Mouse (Mus musculus) midbrain, postnatal 0 days (tissue): ENCODE results near the gene Cers6. TPM values are rescaled to one million over a fixed set of nuclear protein-coding genes. Genes with fewer than 3 reads are reported as not detected.

Source experiments
- ATAC-seq: fragments of 200-750 bp; cut with Nextera tagmentation; 2 replicates; pipeline ENCODE4 v1.8.0; 2017; ENCODE audit warnings: moderate number of reproducible peaks, mild to moderate bottlenecking, moderate TSS enrichment, moderate library complexity; ENCODE audit not compliant: low FRiP score
- DNase-seq: peaks from one replicate; pipeline ENCODE4 v3.0.0-alpha.2; 2015; ENCODE audit warnings: low spot score
- H3K27ac ChIP-seq: fragments of 300-500 bp; sonication (generic); 2 replicates; pipeline ENCODE4 v1.5.1; 2014; ENCODE audit warnings: low read depth, mild to moderate bottlenecking, low read length, mixed read lengths
- H3K27me3 ChIP-seq: fragments of 300-500 bp; sonication (generic); 2 replicates; pipeline ENCODE4 v1.6.1; 2014; ENCODE audit warnings: low read length, control low read depth, mixed read lengths; ENCODE audit not compliant: insufficient read depth
- H3K36me3 ChIP-seq: fragments of 300-500 bp; sonication (generic); 2 replicates; pipeline ENCODE4 v1.6.1; 2014; ENCODE audit warnings: low read length, control low read depth, mixed read lengths; ENCODE audit not compliant: insufficient read depth
- H3K4me1 ChIP-seq: fragments of 300-500 bp; sonication (generic); 2 replicates; pipeline ENCODE4 v1.6.1; 2014; ENCODE audit warnings: mild to moderate bottlenecking, control low read depth, antibody characterized with exemption, low read length, mixed read lengths; ENCODE audit not compliant: insufficient read depth
- H3K4me2 ChIP-seq: fragments of 300-500 bp; sonication (generic); 2 replicates; pipeline ENCODE4 v1.6.1; 2014; ENCODE audit warnings: low read depth, mild to moderate bottlenecking, low read length, mixed read lengths; ENCODE audit not compliant: poor library complexity, severe bottlenecking
- H3K4me3 ChIP-seq: fragments of 300-500 bp; sonication (generic); 2 replicates; pipeline ENCODE4 v1.5.1; 2014; ENCODE audit warnings: low read depth, mild to moderate bottlenecking, low read length, moderate library complexity
- H3K9ac ChIP-seq: fragments of 300-500 bp; sonication (generic); replicated peaks from 2 replicates; pipeline ENCODE4 v1.6.1; 2014; ENCODE audit warnings: mild to moderate bottlenecking, low read length, moderate library complexity, mixed read lengths; ENCODE audit not compliant: poor library complexity, severe bottlenecking
- H3K9me3 ChIP-seq: fragments of 300-500 bp; sonication (generic); 2 replicates; pipeline ENCODE4 v1.6.1; 2016; ENCODE audit warnings: low read length, control low read depth
- CTCF ChIP-seq: IDR thresholded peaks from 2 replicates; pipeline ENCODE4 v1.5.1; 2016; ENCODE audit warnings: antibody characterized with exemption, mild to moderate bottlenecking
- WGBS: fragments of 180-500 bp; shearing (Covaris S2); extraction: QIAGEN DNeasy Blood & Tissue Kit; methylation state at CpG from one replicate; pipeline ENCODE4 v1.1.7; 2014; 5-methylcytosine and 5-hydroxymethylcytosine counted together
- polyA plus RNA-seq: library from polyadenylated mRNA; unstranded; fragments of >200 nt; fragmentation: Nextera tagmentation; extraction: Ambion mirVana; gene quantifications from 2 replicates; pipeline ENCODE4 v1.2.1, GENCODE M21; 2015
- total RNA-seq: library from RNA; depleted of rRNA; stranded (reverse); fragments of >200 nt; gene quantifications from 2 replicates; pipeline ENCODE4 v1.2.3, GENCODE M21; 2014

Cers6 gene
- total and polyA plus RNA-seq, 2 experiments from 2014 or later: 29.8 to 57.1 TPM

GRCm38 (mm10) chr2:68924344-68924743 lies 63.1 kb downstream of the Cers6 start:
- no peak for TF ChIP-seq CTCF
- H3K36me3 ChIP-seq: no peaks in the 10 kb centered on the region
- H3K9ac ChIP-seq: no peak overlapping the region
- DNase-seq: no peak
- no peak for ATAC-seq
- no peaks in the 10 kb centered on the region for H3K4me1 ChIP-seq
- H3K9me3 ChIP-seq: no peaks in the 10 kb centered on the region
- H3K27me3 ChIP-seq: no peaks in the 10 kb centered on the region
- H3K4me2 ChIP-seq: no peak overlapping the region
- no peak overlapping the region for H3K27ac ChIP-seq
- 91% methylated on average over 9 of the region's 9 CpGs for WGBS
- H3K4me3 ChIP-seq: no peak overlapping the region

DNA sequence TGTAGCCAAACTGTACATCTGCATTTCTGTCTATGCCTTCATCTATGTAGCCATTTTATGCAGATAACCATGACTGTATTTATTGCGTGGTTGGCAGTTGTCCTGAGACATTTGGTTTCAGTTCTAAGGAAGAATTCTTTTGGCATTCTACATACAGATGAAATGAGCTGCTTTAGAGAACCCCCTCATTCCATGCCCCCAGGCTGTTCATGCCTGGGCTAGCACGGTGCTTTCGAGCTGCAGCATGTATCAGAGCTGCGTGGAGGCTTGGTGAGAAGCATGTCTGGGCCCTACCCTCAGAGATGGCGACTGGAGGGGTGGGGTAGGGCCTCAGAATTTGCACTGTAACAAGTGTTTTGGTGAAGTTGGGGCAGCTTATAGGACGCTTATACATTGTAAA lies 64.3 kb downstream of the Cers6 start:
- Histone ChIP-seq H3K9me3 (no peaks in the 10 kb centered on the region), H3K4me3 (no peak overlapping the region), H3K36me3 (no peaks in the 10 kb centered on the region), H3K27ac (no peak overlapping the region), H3K4me2 (no peak overlapping the region), H3K9ac (no peak overlapping the region), H3K4me1 (no peaks in the 10 kb centered on the region), H3K27me3 (no peaks in the 10 kb centered on the region)
- WGBS: 80% methylated on average over 6 of the region's 6 CpGs
- TF ChIP-seq CTCF: no peak
- no peak for DNase-seq
- no peak for ATAC-seq

DNA sequence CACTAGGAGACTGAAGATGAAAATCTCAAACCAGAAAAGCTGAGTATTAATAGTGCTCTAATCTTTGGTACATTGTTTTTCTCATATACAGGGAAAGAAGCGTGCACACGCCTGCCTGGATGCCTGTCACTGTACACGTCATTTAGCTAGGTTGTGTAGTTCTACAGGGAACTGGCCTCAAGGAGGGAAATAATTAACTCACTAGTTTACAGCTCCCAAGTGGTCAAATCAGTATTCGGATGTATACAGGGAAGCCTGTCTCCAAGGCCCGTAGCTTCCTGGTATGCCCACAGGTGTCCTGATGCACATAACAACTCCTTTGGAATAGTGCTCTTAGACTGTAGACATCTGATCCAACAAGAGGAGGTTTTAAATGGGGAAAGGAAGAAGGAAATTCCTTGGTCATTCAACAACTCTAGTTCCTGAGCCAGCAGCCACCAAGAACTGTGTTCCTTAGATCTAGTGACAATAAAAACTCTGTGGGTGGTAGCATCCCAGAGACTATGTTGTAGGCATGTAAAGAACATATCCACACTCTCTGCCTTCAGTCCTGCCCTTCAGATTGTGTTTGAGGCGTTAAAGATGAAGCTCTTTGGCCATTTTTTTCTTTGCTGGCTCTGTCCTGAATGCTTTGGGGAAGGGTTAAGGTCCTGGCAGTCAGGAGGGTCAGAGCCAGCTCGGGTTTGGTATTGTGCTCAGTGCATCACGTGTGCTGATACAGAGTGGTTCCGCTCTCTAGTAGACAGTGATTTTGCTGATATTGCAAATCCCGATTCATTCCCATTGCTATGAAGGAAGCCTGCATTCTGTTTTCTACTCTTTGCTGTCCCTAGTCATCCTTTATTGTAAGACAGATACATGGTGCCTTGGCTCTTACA lies 65.9 kb downstream of the Cers6 start:
- Histone ChIP-seq H3K4me3 (no peak overlapping the region), H3K9ac (no peak overlapping the region), H3K4me1 (no peaks in the 10 kb centered on the region), H3K27me3 (no peaks in the 10 kb centered on the region), H3K9me3 (no peaks in the 10 kb centered on the region), H3K27ac (no peak overlapping the region), H3K4me2 (no peak overlapping the region), H3K36me3 (no peaks in the 10 kb centered on the region)
- DNase-seq: no peak
- no peak for TF ChIP-seq CTCF
- 80% methylated on average over 10 of the region's 10 CpGs for WGBS
- no peak for ATAC-seq

GRCm38 (mm10) chr2:68932240-68932639 lies 71.0 kb downstream of the Cers6 start:
- Histone ChIP-seq H3K4me3 (no peak overlapping the region), H3K9ac (no peak overlapping the region), H3K4me1 (no peaks in the 10 kb centered on the region), H3K36me3 (0 out of 2 replicates have a peak, but pooled peaks cover 4% of the 10 kb centered on the region), H3K4me2 (no peak overlapping the region), H3K27ac (no peak overlapping the region), H3K9me3 (no peaks in the 10 kb centered on the region), H3K27me3 (no peaks in the 10 kb centered on the region)
- 63% methylated on average over 4 of the region's 4 CpGs for WGBS
- TF ChIP-seq CTCF: no peak
- no peak for ATAC-seq
- no peak for DNase-seq

DNA sequence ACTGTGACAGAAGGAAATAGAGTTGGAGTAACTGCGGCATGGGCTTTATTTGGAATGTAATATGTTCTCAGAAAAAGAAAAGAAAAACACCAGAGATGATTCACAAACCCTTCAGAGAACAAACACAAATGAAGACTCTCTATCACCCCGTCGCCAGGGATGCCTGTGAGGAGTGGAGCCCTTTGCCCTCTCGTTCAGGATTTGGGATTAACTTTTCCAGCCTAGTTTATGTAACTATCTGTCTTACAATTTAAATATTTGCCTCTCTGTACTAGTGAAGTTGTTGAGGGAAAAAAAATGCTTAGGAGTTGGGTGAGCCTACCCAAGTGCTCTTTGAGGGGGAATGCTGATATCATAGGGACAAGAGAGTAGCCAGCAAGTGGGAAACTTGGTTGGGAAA lies 71.4 kb downstream of the Cers6 start:
- TF ChIP-seq CTCF: no peak
- DNase-seq: no peak
- H3K27ac ChIP-seq: no peak overlapping the region
- WGBS: 74% methylated on average over 4 of the region's 4 CpGs
- ATAC-seq: no peak
- H3K4me2 ChIP-seq: no peak overlapping the region
- no peaks in the 10 kb centered on the region for H3K4me1 ChIP-seq
- H3K36me3 ChIP-seq: 0 out of 2 replicates have a peak, but pooled peaks cover 4% of the 10 kb centered on the region
- H3K9ac ChIP-seq: no peak overlapping the region
- H3K9me3 ChIP-seq: no peaks in the 10 kb centered on the region
- no peaks in the 10 kb centered on the region for H3K27me3 ChIP-seq
- no peak overlapping the region for H3K4me3 ChIP-seq

GRCm38 (mm10) chr2:68934651-68935050 lies 73.4 kb downstream of the Cers6 start:
- WGBS: 84% methylated on average over 6 of the region's 6 CpGs
- H3K4me3 ChIP-seq: no peak overlapping the region
- no peaks in the 10 kb centered on the region for H3K4me1 ChIP-seq
- 0 out of 2 replicates have a peak, but pooled peaks cover 4% of the 10 kb centered on the region for H3K36me3 ChIP-seq
- H3K4me2 ChIP-seq: no peak overlapping the region
- TF ChIP-seq CTCF: no peak
- no peak overlapping the region for H3K27ac ChIP-seq
- H3K9ac ChIP-seq: no peak overlapping the region
- ATAC-seq: no peak
- H3K9me3 ChIP-seq: no peaks in the 10 kb centered on the region
- no peaks in the 10 kb centered on the region for H3K27me3 ChIP-seq
- DNase-seq: no peak
